Mouse (Mus musculus) kidney, adult 18-20 months (tissue): ENCODE data around the gene Zbp1.
A peak's percentile ranks its signal among the peaks of the same experiment; 100 is the strongest.

Source experiments
- DNase-seq: peaks from one replicate; pipeline ENCODE4 v3.0.0; 2021

Zbp1 gene

GRCm38 (mm10) chr2:173209091-173209815, 9.5 kb downstream of the Zbp1 start:
- no peak for DNase-seq

DNA sequence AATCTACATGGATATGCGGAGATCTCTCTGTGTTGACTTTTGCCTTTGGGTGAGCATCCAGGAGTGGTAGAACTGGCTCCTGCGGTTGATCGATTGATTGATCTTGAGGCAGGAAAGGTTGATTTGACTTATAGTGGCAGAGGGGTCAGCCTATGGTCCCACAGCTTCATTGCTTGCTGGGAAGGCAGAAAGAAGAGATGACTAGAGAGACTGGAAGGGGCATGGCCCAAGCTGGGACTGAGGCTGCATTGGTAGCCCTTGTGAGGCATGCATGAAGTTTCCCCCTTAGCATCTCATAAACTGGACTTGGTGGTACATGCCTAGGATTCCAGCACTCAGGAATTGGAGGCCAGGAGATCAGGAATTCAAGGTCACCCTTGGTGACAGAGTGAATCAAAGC, 11.7 kb downstream of the Zbp1 start:
- DNase-seq, result no peak

GRCm38 (mm10) chr2:173205563-173206099, 13.1 kb downstream of the Zbp1 start:
- no peak for DNase-seq

DNA sequence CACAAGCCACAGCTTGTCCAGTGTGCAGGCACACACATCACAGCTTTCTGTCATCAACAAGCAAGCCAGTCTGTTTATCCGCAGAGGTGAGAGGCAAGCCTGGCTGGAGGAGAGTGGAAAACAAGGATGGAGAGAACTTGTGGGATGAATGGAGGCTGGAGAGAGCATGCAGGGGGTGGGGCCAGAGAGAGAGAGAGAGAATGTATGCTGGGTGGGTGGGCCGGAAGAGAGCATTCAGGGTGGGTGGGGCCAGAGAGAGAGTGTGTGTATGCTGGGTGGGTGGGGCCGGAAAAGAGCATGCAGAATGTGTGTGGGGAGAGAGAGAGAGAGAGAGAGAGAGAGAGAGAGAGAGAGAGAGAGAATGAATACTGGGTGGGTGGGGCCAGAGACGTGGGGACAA, 14.1 kb downstream of the Zbp1 start:
- DNase-seq, result no peak

DNA sequence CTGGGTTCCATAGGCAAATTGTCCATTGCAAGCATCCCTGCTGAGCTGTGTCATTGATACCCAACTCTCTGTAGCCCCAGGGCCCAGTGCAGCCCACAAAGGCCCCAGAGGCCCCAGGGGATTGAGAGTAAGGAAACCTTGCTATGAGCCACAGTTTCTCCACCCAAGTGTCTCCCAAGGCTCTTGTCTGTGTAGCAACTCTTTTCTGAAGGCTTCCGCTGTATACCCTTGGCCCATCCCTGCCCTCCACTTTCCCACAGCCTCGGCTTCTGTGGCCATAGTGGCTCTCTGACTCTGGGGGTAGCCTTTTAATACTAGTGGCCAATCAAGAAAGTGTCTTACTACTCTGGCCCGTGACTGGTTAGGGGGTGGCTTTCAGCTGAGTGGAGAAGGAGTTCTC, 15.0 kb downstream of the Zbp1 start:
- no peak for DNase-seq

- no peak for DNase-seq
Measured at GRCm38 (mm10) chr2:173202924-173203689, 15.6 kb downstream of the Zbp1 start.

DNA sequence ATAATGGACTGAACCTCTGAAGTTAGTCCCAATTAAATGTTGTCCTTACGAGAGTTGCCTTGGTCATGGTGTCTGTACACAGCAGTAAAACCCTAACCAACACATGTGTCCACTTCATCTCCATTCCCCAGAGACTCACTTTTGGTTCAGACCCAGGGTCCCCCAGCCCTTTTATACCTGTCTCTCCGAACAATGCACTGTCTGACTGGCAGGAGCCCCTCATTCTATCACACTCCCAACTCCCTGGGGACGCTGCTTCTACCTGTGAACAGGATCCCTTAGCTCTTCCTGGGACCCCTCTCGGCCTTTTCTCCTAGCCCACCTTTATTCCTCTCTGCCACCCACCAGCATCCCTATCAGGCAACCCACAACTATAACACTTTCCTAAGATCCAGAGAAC, 23.9 kb downstream of the Zbp1 start:
- no peak for DNase-seq

DNA sequence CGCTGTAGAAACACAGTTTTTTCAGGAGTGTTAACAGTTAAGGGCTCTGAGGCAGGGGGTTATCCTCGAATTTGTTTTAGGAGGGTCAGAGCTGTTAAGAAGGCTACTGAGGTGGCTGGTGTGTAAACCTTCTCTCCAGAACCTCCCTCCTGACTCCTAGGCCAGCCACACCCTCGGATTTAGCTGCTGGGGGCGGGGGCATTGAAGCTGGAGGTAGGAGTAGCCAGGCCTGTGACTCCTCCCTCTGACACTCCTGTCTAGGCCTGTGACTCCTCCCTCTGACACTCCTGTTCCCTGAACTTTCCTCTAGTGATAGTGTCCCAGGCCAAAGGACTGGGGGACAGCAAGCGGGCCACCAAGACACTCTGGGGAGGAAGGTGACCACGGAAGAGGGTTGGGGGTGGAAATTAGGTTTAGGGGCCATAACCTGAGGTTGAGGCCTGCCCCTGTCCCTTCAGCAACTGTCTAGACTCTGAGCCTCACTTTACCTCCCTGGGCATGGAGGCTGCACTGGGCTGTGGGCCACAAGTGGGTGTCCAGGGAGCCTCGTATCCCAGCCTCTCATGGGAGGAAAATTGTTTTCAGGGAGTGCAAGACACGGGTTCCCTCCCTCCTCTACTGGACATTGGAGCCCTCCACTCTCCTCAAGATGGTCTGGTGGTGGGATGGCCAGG, 31.4 kb downstream of the Zbp1 start:
- peak; percentile 46 for DNase-seq

DNA sequence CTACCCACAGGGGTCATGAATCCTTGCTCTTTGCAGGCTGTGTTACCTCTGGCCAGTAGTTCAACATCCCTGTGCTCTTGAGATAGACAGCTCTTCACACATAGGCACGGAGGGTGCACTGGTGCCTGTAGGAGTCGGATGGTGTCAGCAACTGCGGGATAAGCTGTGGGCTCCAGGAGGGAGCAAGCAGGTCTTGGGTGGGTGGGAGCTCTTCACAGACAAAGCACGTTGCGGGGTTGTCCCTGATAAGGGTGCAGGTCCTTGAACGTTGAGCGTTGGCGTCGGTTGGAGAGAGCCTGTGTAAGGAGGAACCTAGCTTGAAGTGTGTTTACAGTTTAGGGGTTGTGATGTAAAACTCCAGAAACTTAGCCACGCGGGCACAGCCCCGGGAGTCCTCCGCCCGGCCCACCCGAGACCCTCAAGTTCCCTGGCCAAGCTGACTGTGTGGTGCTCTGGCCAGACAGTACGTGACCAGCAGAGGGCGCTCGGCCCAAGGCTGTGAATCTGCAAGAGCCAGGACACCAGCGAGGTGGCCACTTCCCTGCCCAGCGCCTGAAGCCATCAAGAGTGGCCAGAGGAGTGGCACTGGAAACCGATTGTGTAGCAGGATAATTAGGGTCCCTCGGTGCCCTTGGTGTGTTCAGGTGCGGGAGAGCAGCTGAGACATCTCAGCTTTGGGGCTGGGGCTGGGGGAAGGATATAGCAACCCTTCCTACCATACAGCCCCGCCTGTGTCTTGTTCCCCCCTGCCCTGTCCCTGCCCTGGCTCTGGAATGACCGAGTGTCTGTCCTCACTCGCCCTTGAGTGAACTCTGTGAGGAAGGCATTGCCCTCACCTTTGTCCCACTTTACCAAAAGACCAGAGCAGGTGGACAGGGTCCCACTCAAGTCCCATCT, 32.4 kb downstream of the Zbp1 start:
- DNase-seq, result peak; percentile 91

GRCm38 (mm10) chr2:173185282-173185681, 33.4 kb downstream of the Zbp1 start:
- DNase-seq, result peak; percentile 2

DNA sequence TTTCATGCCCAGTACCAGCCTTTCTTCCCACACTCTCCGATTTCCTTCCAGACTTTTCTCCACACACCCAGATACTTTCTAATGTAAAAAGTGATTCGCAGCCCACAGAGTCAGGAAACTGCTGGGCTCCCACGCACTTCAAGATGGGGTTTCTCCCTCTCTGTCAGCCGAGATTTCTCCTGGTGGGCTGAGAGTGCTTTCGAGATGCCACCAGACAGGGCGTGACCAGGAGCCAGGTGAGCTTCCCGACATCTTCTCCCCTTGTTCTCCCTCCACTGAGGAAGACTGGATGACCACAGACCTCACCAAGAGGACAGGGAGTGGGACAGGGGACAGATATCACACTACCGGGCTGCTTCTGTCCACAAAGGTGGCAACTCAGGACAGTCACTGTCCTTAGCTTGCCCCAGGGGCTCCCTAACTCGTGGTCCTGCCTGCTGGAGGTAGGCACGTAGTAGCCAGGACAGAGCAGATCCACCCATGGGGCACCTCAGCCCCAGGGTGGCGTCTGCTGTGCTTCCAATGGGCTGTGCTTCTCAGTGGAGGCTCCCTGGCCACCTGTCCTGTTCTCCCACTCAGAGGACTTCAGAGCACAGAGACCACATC, 34.1 kb downstream of the Zbp1 start:
- DNase-seq, result no peak

DNA sequence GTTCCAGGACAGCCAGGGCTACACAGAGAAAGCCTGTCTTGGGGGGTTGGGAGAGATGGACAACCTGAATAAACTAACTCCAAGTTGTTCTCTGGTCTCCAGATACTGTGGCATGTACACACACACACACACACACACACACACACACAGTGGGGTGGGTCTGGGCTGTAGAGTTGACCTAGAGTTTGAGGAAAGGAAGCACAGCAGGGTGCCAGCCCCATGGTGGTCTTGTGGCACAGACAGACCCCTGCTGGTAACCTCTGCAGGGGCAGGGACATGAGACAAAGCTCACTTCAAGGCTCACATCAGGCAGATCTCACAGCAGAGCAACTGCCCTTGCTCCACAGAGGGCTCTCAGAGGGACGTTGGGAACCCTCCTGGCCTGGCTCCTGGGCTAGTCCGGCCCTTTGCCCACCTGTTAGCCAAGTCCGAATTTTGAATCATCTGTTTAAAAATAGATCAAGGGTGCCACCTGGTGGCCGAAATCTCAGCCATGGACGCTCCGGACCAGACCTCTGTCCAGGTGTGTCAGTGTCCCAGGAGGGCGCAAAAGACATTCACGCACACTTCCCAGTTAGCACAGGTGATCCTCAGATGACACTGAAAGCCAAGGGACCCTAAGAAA, 34.8 kb downstream of the Zbp1 start:
- peak; percentile 87 for DNase-seq

- no peak for DNase-seq
Measured at GRCm38 (mm10) chr2:173183311-173183710, 35.4 kb downstream of the Zbp1 start.

DNA sequence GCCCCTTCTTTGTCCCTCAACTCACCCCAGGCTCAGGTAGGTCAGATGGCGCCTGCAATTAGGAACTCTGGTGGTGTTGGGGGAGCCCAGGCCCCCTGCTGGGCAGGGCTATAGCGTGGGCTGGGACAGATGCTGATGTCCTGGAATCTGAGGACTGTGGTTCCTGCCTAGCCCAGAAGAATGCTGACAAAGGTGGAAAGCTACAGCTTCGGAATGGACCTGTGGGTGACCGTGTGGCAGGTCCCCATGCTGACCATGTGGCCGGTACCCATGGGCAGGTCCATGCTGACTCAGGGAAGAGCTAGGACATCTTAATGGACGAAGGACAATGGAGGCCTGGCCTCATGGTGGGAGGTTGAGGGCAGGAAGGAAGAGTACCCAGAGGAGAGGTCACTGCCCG, 35.9 kb downstream of the Zbp1 start:
- no peak for DNase-seq

- DNase-seq, result peak; percentile 51
Measured at GRCm38 (mm10) chr2:173181901-173182300, 36.8 kb downstream of the Zbp1 start.

DNA sequence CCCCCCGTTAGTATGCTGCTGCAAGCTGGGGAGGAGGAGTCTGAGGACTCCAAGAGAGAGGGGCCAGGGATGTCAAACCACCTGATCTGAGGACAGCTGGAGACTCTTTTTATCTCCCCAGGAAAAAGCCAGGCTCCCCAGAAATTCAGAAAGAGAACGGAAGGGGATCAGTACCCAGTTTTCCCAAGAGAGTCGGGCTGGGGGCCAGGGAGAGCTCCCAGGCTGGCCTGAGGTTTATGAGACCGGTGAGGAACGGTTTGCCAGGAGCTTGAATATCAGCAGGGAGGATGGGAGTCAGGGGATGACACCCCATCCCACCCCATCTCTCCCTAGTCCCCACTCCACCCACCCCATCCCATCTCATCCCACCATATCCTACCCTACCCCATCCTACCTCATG, 37.2 kb downstream of the Zbp1 start:
- peak; percentile 13 for DNase-seq

DNA sequence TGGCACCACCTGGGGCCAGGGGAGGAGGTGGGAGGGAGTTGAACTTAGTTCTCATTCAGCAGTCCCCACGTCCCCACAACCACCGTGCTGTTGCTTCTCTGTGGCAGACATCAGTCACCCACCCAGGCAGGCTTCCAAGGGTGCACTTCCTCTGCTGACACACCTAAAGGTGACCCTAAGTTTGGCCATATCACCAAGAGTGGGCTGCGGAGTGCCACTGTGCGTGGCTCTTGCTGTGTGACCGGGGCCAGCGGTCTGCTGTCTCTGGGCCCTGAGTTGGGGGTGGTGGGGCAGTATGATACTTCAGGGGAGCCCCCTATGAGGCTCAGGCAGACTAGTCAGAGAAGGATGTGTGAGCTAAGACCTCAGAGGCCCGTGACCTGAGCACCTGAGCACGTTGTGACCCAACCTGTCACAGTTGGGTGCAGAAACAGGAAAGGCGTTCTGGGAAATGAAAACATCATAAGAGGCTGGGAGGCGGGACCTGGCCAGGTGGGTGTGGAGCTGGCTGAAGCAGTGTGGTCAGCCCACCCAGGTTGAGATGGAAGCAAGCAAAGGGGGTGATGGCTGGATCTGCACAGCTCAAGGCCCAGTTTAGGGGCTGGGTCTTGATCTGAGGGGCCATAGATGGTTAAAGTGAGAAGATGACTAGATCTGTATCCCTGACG, 37.9 kb downstream of the Zbp1 start:
- peak; percentile 37 for DNase-seq

GRCm38 (mm10) chr2:173180026-173180425, 38.7 kb downstream of the Zbp1 start:
- no peak for DNase-seq

DNA sequence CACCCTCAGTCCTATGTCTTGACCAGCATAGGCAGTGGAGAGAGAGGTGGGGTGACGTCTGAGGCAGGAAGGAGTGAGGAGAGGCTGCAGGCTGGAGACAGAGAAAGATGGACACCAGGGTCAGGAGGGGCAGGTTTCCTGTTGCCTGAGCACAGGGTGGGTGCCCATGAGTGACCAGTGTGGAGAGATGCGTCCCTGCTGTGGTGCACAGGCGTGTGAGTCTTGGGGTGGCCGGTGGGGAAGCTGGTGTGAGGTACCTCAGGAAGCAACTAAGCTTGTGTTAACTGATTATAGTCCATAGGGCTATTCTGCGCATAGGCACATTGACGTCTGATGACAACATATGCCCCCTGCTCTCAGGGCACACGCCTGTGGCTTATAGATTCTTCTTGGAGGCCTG, 39.7 kb downstream of the Zbp1 start:
- peak; percentile 15 for DNase-seq

DNA sequence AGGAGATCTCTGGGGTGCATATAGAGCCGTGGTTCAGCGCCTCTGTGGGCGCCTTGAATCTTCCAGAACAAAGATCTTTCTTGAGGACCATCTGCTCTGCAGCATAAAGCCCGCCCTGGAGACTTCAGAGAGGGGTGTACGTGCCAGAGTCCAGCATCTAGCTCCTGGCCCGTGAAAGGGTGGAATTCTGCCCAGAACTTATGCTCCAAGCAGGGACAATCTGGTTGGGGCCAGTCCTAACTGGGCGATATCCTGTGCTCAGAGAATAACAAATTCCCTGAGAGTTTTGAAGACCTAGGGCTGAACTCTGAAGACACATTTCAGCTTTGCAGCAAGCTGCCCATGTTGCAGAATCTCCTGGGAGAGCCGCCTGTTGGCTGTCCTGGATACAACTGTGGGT, 40.8 kb downstream of the Zbp1 start:
- peak; percentile 90 for DNase-seq

GRCm38 (mm10) chr2:173177481-173177880, 41.2 kb downstream of the Zbp1 start:
- no peak for DNase-seq
